Mouse (Mus musculus) thymus, adult 2 months (tissue): ENCODE results near the gene Mctp1. TPM values are rescaled to one million over a fixed set of nuclear protein-coding genes. Genes with fewer than 3 reads are reported as not detected.
"Not testable (repeated sequence)": the region's sequence is repeated elsewhere in the genome, so short reads cannot be mapped to it uniquely, and the experiment has no call there.

Source experiments
- DNase-seq: peaks from one replicate; pipeline ENCODE4 v3.0.0; 2021
- H3K27ac ChIP-seq: fragments of 200-500 bp; 2 replicates; pipeline ENCODE4 v1.5.1; 2012; ENCODE audit warnings: low read length, control low read depth; ENCODE audit not compliant: control insufficient read depth, insufficient read depth
- H3K27me3 ChIP-seq: fragments of 200-500 bp; 2 replicates; pipeline ENCODE4 v1.6.1; 2012; ENCODE audit warnings: mild to moderate bottlenecking, low read length, moderate library complexity, mixed read lengths; ENCODE audit not compliant: control insufficient read depth, insufficient read depth
- H3K36me3 ChIP-seq: fragments of 200-500 bp; 2 replicates; pipeline ENCODE4 v1.6.1; 2012; ENCODE audit warnings: mild to moderate bottlenecking, low read length, moderate library complexity; ENCODE audit not compliant: control insufficient read depth, insufficient read depth
- H3K4me1 ChIP-seq: fragments of 200-500 bp; replicated peaks from 2 replicates; pipeline ENCODE4 v1.6.1; 2012; ENCODE audit warnings: low read length; ENCODE audit not compliant: control insufficient read depth, insufficient read depth
- H3K4me3 ChIP-seq: fragments of 200-500 bp; 2 replicates; pipeline ENCODE4 v1.5.1; 2012; ENCODE audit warnings: mild to moderate bottlenecking, low read length, control low read depth, moderate library complexity; ENCODE audit not compliant: control insufficient read depth, insufficient read depth
- CTCF ChIP-seq: fragments of 200-500 bp; IDR thresholded peaks from 2 replicates; pipeline ENCODE4 v1.5.1; 2012; ENCODE audit warnings: mild to moderate bottlenecking, control low read depth, low read length, moderate library complexity, borderline replicate concordance; ENCODE audit not compliant: control insufficient read depth, poor library complexity, insufficient read depth; ENCODE audit errors: extremely low read depth
- POLR2A ChIP-seq: fragments of 200-500 bp; IDR thresholded peaks from 2 replicates; pipeline ENCODE4 v1.6.1; 2012; ENCODE audit warnings: mild to moderate bottlenecking, low read length, control low read depth, moderate library complexity; ENCODE audit not compliant: control insufficient read depth, poor library complexity, insufficient read depth; ENCODE audit errors: extremely low read depth
- WGBS: fragments of 180-500 bp; shearing (Covaris S2); methylation state at CpG from one replicate; pipeline ENCODE4 v1.1.7; 2018; 5-methylcytosine and 5-hydroxymethylcytosine counted together
- polyA plus RNA-seq: library from polyadenylated mRNA; depleted of rRNA; stranded (reverse); fragments of >200 nt; gene quantifications from 2 replicates; pipeline ENCODE4 v1.2.3, GENCODE M21; 2012; rRNA removed

Mctp1 gene
- 0.60 and 0.77 TPM in 2 replicates for polyA plus RNA-seq

GRCm38 (mm10) chr13:76383972-76384663 is at the start of gene Mctp1:
TSS of gene Mctp1 (plus strand) at chr13:76384535.
- Histone ChIP-seq H3K4me1 (0 out of 2 replicates have a peak, but pooled peaks cover 3% of the 10 kb centered on the region), H3K27me3 (peaks cover 8% of the 10 kb centered on the region; the same call in 1 of the 2 replicates), H3K36me3 (no peaks in the 10 kb centered on the region), H3K27ac (no peak within 1 kb of the TSS), H3K4me3 (peak within 1 kb of the TSS; percentile 26)
- WGBS, result 1% methylated on average over 61 of the region's 62 CpGs
- DNase-seq, result peak; percentile 7
- no peak for TF ChIP-seq POLR2A
- no peak for TF ChIP-seq CTCF

GRCm38 (mm10) chr13:76345941-76346340 is 38.4 kb upstream of the Mctp1 start:
- 84% methylated on average over 21 of the region's 21 CpGs for WGBS
- not testable (repeated sequence) for H3K27me3 ChIP-seq, H3K4me3 ChIP-seq, H3K27ac ChIP-seq, H3K36me3 ChIP-seq, H3K4me1 ChIP-seq, DNase-seq

- DNase-seq, result no peak
- no peak overlapping the region for H3K27ac ChIP-seq
- no peaks in the 10 kb centered on the region for H3K4me1 ChIP-seq
- TF ChIP-seq POLR2A, result no peak
- no peaks in the 10 kb centered on the region for H3K27me3 ChIP-seq
- H3K36me3 ChIP-seq, result no peaks in the 10 kb centered on the region
- H3K4me3 ChIP-seq, result no peak overlapping the region
Observed at GRCm38 (mm10) chr13:76358720-76359119, 25.6 kb upstream of the Mctp1 start.

GRCm38 (mm10) chr13:76384664-76385435 is 515 bp downstream of the Mctp1 start:
- Histone ChIP-seq H3K4me1 (0 out of 2 replicates have a peak, but pooled peaks cover 3% of the 10 kb centered on the region), H3K27ac (no peak overlapping the region), H3K27me3 (peaks cover 8% of the 10 kb centered on the region; the same call in 1 of the 2 replicates), H3K36me3 (no peaks in the 10 kb centered on the region), H3K4me3 (peak overlapping the region; percentile 26)
- DNase-seq, result peak; percentile 6
- WGBS, result 2% methylated on average over 57 of the region's 58 CpGs
- TF ChIP-seq POLR2A, result no peak

GRCm38 (mm10) chr13:76388615-76389014 is 4.3 kb downstream of the Mctp1 start:
- TF ChIP-seq POLR2A (no peak), CTCF (no peak)
- Histone ChIP-seq H3K4me1 (0 out of 2 replicates have a peak, but pooled peaks cover 3% of the 10 kb centered on the region), H3K27me3 (peaks cover 8% of the 10 kb centered on the region; the same call in 1 of the 2 replicates), H3K27ac (no peak overlapping the region), H3K36me3 (no peaks in the 10 kb centered on the region), H3K4me3 (no peak overlapping the region)
- 61% methylated on average over 3 of the region's 3 CpGs for WGBS
- no peak for DNase-seq

GRCm38 (mm10) chr13:76391920-76392319 is 7.6 kb downstream of the Mctp1 start:
- Histone ChIP-seq H3K4me3 (no peak overlapping the region), H3K36me3 (no peaks in the 10 kb centered on the region), H3K27ac (no peak overlapping the region), H3K4me1 (no peaks in the 10 kb centered on the region), H3K27me3 (no peaks in the 10 kb centered on the region)
- DNase-seq, result no peak
- no peak for TF ChIP-seq POLR2A
- TF ChIP-seq CTCF, result no peak
- WGBS, result 61% methylated on average over 2 of the region's 2 CpGs
